Mouse (Mus musculus) layer of hippocampus, adult 9-11 months (tissue): ENCODE measurements around the gene Prelp.

Experiments
- DNase-seq: peaks from one replicate; pipeline ENCODE4 v3.0.0; 2022

Prelp gene

DNA sequence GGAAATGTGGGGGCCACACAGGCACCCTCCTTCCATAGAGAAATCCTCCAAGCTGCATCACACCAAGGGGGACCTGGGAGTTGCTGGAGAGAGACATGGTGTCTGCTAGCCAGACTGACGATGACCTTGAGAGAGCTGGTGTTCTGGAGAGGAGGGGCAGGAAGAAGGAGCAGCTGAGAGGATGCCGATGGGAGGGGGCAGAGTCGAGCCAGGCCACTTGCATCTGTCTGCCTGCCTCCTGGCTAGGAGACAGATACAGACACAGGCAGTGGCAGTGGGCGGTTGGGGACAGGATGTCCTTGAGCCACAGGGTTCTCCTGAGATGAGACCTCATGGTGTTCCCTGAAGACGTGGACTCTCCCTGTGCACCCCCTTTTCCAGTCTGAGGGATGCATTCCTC, 29.7 kb downstream of the Prelp start:
- DNase-seq = no peak

- DNase-seq = no peak
Observed at GRCm38 (mm10) chr1:133889949-133890598, 31.1 kb downstream of the Prelp start.

GRCm38 (mm10) chr1:133887538-133888250, 33.5 kb downstream of the Prelp start:
- no peak for DNase-seq

- DNase-seq = peak; percentile 75
Observed at GRCm38 (mm10) chr1:133887044-133887443, 34.2 kb downstream of the Prelp start.

GRCm38 (mm10) chr1:133886431-133886830, 34.8 kb downstream of the Prelp start:
- peak; percentile 47 for DNase-seq

GRCm38 (mm10) chr1:133885811-133886210, 35.4 kb downstream of the Prelp start:
- DNase-seq = no peak

- DNase-seq = no peak
Observed at GRCm38 (mm10) chr1:133884746-133885145, 36.5 kb downstream of the Prelp start.

DNA sequence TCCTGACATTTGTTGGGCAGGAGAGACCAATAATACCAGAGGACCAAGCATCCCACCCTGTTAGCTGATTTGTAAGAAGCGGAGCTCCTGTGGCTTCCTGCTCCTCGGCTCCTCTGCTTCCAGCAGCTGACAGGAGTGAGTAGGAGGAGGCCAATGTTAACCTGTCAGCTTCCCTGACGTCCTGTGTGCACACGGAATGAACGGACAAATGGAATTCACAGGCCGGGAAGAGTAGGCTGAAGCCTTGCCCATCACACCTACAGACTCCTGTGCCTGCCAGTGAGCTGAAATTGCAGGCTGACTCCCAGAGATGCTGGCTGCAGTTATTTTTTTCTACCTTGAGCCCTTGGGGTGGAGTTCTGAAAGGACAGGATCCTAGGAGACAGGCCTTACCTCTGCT, 37.1 kb downstream of the Prelp start:
- DNase-seq = no peak

- DNase-seq = no peak
Observed at GRCm38 (mm10) chr1:133882283-133883217, 38.7 kb downstream of the Prelp start.

- DNase-seq = no peak
Observed at GRCm38 (mm10) chr1:133881813-133882212, 39.4 kb downstream of the Prelp start.

- DNase-seq = no peak
Observed at GRCm38 (mm10) chr1:133878825-133879423, 42.3 kb downstream of the Prelp start.

GRCm38 (mm10) chr1:133876936-133877335, 44.3 kb downstream of the Prelp start:
- no peak for DNase-seq

GRCm38 (mm10) chr1:133873086-133873813, 48.0 kb downstream of the Prelp start:
- DNase-seq = no peak

DNA sequence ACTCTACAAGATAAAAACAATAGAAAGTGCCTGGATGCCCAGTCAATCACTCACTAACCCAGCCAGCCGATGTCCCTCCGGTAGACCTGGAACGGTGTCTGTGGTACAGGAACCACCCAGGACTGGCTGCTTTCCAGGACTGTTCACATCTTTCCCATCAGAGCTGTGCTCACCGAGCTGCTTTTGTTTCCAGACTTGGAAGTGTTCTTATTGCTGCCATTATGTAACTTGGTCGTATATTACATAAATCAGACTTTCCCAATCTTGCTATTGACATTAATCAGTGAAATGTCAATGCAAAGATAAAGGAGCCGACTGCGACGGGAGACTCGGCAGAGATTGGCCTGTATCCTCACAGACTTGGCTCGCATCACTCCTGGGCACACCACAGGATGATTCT, 50.0 kb downstream of the Prelp start:
- DNase-seq = no peak

- no peak for DNase-seq
Observed at GRCm38 (mm10) chr1:133869221-133869620, 52.0 kb downstream of the Prelp start.

DNA sequence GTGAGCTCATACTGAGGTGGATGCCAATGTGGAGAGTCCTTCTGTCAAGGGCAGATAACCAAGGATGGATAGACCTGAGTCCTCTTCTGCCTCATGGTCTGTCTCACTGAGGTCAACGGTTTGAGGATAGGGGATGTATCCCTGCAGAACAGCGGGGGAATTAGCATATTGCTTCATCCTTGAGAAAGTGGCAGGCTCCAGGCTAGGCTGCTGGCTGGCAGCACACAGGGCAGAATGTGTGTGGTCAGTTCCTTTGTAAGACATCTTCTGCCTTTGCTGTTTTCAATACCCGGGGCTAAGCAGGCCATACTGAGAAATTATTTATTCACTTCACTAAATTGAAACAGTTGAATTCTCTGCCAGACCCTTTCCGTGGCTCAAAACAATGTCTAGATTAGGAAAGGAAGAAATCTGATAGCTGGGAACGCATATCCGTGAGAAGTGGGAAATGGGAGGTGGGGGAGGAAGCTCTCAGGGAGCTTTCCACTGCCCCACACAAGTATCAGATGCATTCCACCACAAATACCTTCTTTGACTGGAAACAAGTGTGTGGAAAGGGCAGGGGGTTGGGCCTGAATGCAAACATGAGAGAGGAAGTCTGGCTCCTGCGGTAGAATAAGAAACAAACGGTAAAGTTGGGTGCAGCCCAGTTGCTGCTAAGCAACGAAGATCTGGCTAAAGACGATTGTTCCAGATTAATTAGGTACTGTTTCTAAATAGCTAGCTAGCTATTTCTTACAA, 57.8 kb downstream of the Prelp start:
- no peak for DNase-seq

GRCm38 (mm10) chr1:133861028-133861427, 60.2 kb downstream of the Prelp start:
- DNase-seq = no peak
